Mouse (Mus musculus) lung, embryonic 16.5 days (tissue): ENCODE measurements around the gene Dapp1. TPM values are rescaled to one million over a fixed set of nuclear protein-coding genes. Genes with fewer than 3 reads are reported as not detected.
A peak's percentile ranks its signal among the peaks of the same experiment; 100 is the strongest.

ENCODE experiments used
- ATAC-seq: fragments of 200-750 bp; cut with Nextera tagmentation; 2 replicates; pipeline ENCODE4 v1.8.0; 2017; ENCODE audit warnings: low read depth, mild to moderate bottlenecking, moderate library complexity
- H3K27ac ChIP-seq: fragments of 300-500 bp; sonication (generic); 2 replicates; pipeline ENCODE4 v1.5.1; 2014; ENCODE audit warnings: mild to moderate bottlenecking, control low read depth, low read length
- H3K27me3 ChIP-seq: fragments of 300-500 bp; sonication (generic); 2 replicates; pipeline ENCODE4 v1.6.1; 2014; ENCODE audit warnings: low read depth, low read length, mixed read lengths; ENCODE audit not compliant: control insufficient read depth, insufficient read depth
- H3K36me3 ChIP-seq: fragments of 300-500 bp; sonication (generic); 2 replicates; pipeline ENCODE4 v1.6.1; 2014; ENCODE audit warnings: low read length; ENCODE audit not compliant: control insufficient read depth, insufficient read depth
- H3K4me1 ChIP-seq: fragments of 300-500 bp; sonication (generic); replicated peaks from 2 replicates; pipeline ENCODE4 v1.6.1; 2014; ENCODE audit warnings: low read length, mixed read lengths; ENCODE audit not compliant: control insufficient read depth, insufficient read depth
- H3K4me2 ChIP-seq: fragments of 300-500 bp; sonication (generic); 2 replicates; pipeline ENCODE4 v1.6.1; 2014; ENCODE audit warnings: low read depth, low read length, control low read depth
- H3K4me3 ChIP-seq: fragments of 300-500 bp; sonication (generic); 2 replicates; pipeline ENCODE4 v1.5.1; 2014; ENCODE audit warnings: mild to moderate bottlenecking, low read length, control low read depth
- H3K9ac ChIP-seq: fragments of 300-500 bp; sonication (generic); 2 replicates; pipeline ENCODE4 v1.6.1; 2014; ENCODE audit warnings: low read length, control low read depth
- H3K9me3 ChIP-seq: fragments of 300-500 bp; sonication (generic); 2 replicates; pipeline ENCODE4 v1.6.1; 2016; ENCODE audit warnings: low read length; ENCODE audit not compliant: control insufficient read depth
- WGBS: fragments of 180-500 bp; shearing (Covaris S2); extraction: QIAGEN DNeasy Blood & Tissue Kit; methylation state at CpG from one replicate; pipeline ENCODE4 v1.1.7; 2014; 5-methylcytosine and 5-hydroxymethylcytosine counted together
- polyA plus RNA-seq: library from polyadenylated mRNA; unstranded; fragments of >200 nt; fragmentation: Nextera tagmentation; extraction: Ambion mirVana; gene quantifications from 2 replicates; pipeline ENCODE4 v1.2.1, GENCODE M21; 2015

Gene Dapp1
- polyA plus RNA-seq, 1 experiment from 2014 or later: 9.0 TPM

- no peak overlapping the region for H3K4me3 ChIP-seq
- peaks cover 5% of the 10 kb centered on the region; the same call in 1 of the 2 replicates for H3K9me3 ChIP-seq
- WGBS: 92% methylated on average over 3 of the region's 3 CpGs
- peaks cover 4% of the 10 kb centered on the region; the same call in 1 of the 2 replicates for H3K4me1 ChIP-seq
- no peak overlapping the region for H3K27ac ChIP-seq
- no peak overlapping the region for H3K4me2 ChIP-seq
- no peak overlapping the region for H3K9ac ChIP-seq
- H3K27me3 ChIP-seq: no peaks in the 10 kb centered on the region
- ATAC-seq: no peak
- H3K36me3 ChIP-seq: peaks cover 15% of the 10 kb centered on the region
Measured at GRCm38 (mm10) chr3:137896867-137897266, 84.5 kb downstream of the Dapp1 start.

DNA sequence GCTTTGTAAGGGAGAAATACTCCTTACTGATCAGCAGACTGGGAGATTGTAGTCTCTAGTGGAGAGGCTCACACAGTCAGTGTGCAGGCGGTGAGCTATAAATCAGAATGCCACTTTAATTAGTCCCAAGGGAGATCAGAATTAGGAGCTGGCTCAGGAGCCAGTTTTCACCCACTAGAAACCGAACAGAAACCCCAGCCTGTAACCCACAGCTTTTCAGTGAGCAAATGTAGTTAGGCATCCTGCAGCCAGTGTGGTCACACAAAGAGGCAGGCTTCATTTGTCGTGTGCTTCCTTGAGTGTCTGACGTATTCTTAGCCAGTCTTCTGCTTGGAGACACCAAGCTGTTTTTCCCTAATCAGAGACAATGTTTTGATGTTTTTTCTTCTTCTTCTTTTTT lies 85.0 kb downstream of the Dapp1 start:
- Histone ChIP-seq H3K4me1 (peaks cover 4% of the 10 kb centered on the region; the same call in 1 of the 2 replicates), H3K27ac (no peak overlapping the region), H3K9ac (no peak overlapping the region), H3K4me2 (no peak overlapping the region), H3K4me3 (no peak overlapping the region), H3K27me3 (no peaks in the 10 kb centered on the region), H3K9me3 (peaks cover 5% of the 10 kb centered on the region; the same call in 1 of the 2 replicates), H3K36me3 (peaks cover 15% of the 10 kb centered on the region)
- no peak for ATAC-seq
- 88% methylated on average over 4 of the region's 4 CpGs for WGBS

- Histone ChIP-seq H3K36me3 (peaks cover 15% of the 10 kb centered on the region), H3K4me2 (no peak overlapping the region), H3K9me3 (peaks cover 5% of the 10 kb centered on the region; the same call in 1 of the 2 replicates), H3K27ac (no peak overlapping the region), H3K4me1 (peaks cover 4% of the 10 kb centered on the region; the same call in 1 of the 2 replicates), H3K4me3 (no peak overlapping the region), H3K27me3 (no peaks in the 10 kb centered on the region), H3K9ac (no peak overlapping the region)
- WGBS: 86% methylated on average over 3 of the region's 3 CpGs
- ATAC-seq: no peak
Measured at GRCm38 (mm10) chr3:137895196-137895595, 86.1 kb downstream of the Dapp1 start.

- ATAC-seq: no peak
- no peaks in the 10 kb centered on the region; the same call in 1 of the 2 replicates for H3K4me1 ChIP-seq
- peaks cover 5% of the 10 kb centered on the region; the same call in 1 of the 2 replicates for H3K9me3 ChIP-seq
- WGBS: 86% methylated on average over 4 of the region's 4 CpGs
- no peak overlapping the region for H3K4me2 ChIP-seq
- H3K9ac ChIP-seq: no peak overlapping the region
- H3K27me3 ChIP-seq: no peaks in the 10 kb centered on the region
- H3K4me3 ChIP-seq: no peak overlapping the region
- H3K36me3 ChIP-seq: peaks cover 25% of the 10 kb centered on the region
- H3K27ac ChIP-seq: no peak overlapping the region
Measured at GRCm38 (mm10) chr3:137893789-137894188, 87.6 kb downstream of the Dapp1 start.

DNA sequence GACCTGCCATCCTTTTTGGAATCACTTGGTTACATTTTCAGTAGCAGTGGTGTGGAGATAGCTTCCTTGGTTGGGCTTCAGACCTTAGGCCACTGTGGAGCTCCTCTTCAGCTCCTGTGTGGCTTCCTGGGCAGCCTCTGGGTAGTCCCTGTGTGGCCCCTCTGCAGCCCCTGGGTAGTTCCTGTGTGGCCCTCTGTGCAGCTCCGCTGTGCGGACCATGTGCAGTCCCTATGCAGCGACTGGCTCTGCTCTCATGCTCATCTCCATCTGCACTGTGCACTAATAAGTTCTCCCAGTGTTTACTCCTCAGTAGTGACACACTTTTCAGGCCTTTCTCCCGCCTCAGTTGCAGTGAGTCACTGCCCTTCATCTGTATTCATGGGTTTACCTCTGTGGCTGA lies 89.2 kb downstream of the Dapp1 start:
- H3K4me1 ChIP-seq: no peaks in the 10 kb centered on the region; the same call in 1 of the 2 replicates
- no peaks in the 10 kb centered on the region for H3K27me3 ChIP-seq
- 91% methylated on average over 4 of the region's 4 CpGs for WGBS
- H3K4me3 ChIP-seq: no peak overlapping the region
- no peak for ATAC-seq
- peaks cover 28% of the 10 kb centered on the region for H3K36me3 ChIP-seq
- H3K9me3 ChIP-seq: peaks cover 5% of the 10 kb centered on the region; the same call in 1 of the 2 replicates
- H3K4me2 ChIP-seq: no peak overlapping the region
- no peak overlapping the region for H3K27ac ChIP-seq
- H3K9ac ChIP-seq: no peak overlapping the region

DNA sequence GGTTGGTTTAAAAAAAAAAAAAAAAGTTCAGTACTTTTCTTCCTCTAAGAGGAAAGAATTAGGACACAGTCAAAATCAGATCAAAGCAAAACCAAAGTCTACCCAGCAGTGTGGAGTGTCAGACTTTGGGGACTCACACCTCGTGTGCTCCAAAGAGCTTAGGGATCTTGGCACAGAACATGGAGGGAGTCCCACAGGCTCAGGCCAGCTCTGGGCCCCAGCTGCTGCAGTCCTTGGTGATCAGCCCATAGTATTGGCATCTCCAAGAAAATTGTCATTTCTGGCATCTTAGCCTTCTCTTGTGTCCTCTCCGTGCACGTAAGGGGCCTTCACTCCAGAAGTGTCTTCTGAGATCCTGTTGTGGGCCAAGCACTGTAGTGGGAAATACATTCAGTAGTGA lies 90.3 kb downstream of the Dapp1 start:
- Histone ChIP-seq H3K9me3 (peaks cover 5% of the 10 kb centered on the region; the same call in 1 of the 2 replicates), H3K9ac (no peak overlapping the region), H3K27me3 (no peaks in the 10 kb centered on the region), H3K4me2 (no peak overlapping the region), H3K36me3 (peaks cover 28% of the 10 kb centered on the region), H3K4me1 (no peaks in the 10 kb centered on the region; the same call in 1 of the 2 replicates), H3K4me3 (no peak overlapping the region), H3K27ac (0 out of 2 replicates have a peak overlapping the region, but pooled peaks have one; percentile 31)
- ATAC-seq: peak; percentile 89
- WGBS: 58% methylated on average over 3 of the region's 3 CpGs

DNA sequence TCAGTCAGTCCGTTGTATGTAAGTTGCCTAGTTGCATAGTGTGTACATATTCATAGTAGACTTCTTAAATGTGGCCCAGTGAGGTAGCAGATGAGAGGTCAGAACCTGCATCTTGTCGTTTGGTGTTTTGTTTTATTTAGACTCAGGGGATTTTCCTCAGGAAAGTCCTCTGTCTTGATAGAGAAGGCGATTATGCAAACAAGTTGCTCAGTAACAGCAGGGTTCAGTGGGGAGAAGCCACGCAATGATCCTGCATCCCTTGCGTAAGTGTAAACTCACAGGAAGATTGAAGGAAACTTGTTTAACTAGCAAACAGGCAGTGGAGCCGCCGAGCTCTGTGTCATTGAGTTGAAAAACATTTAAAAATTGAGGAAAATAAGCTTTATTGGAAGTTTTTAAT lies 93.4 kb downstream of the Dapp1 start:
- Histone ChIP-seq H3K4me1 (no peaks in the 10 kb centered on the region; the same call in 1 of the 2 replicates), H3K27ac (no peak overlapping the region), H3K9ac (no peak overlapping the region), H3K9me3 (no peaks in the 10 kb centered on the region), H3K4me3 (no peak overlapping the region), H3K4me2 (no peak overlapping the region), H3K36me3 (peaks cover 15% of the 10 kb centered on the region; the same call in 1 of the 2 replicates), H3K27me3 (no peaks in the 10 kb centered on the region)
- 74% methylated on average over 7 of the region's 7 CpGs for WGBS
- ATAC-seq: no peak

GRCm38 (mm10) chr3:137881093-137881492 lies 100.3 kb downstream of the Dapp1 start:
- WGBS: 94% methylated on average over 5 of the region's 5 CpGs
- Histone ChIP-seq H3K27me3 (no peaks in the 10 kb centered on the region), H3K4me2 (no peak overlapping the region), H3K4me1 (no peaks in the 10 kb centered on the region), H3K9ac (no peak overlapping the region), H3K27ac (no peak overlapping the region), H3K36me3 (peaks cover 5% of the 10 kb centered on the region; the same call in 1 of the 2 replicates), H3K9me3 (no peaks in the 10 kb centered on the region), H3K4me3 (no peak overlapping the region)
- ATAC-seq: no peak
